Mouse (Mus musculus): Measurements from ENCODE around the gene Olfr847. TPM values are rescaled to one million over a fixed set of nuclear protein-coding genes. Genes with fewer than 3 reads are reported as not detected.

Gene Olfr847
- polyA plus RNA-seq (2016; fragmentation: Nextera tagmentation; extraction: Ambion mirVana), result not detected in 2 replicates

DNA sequence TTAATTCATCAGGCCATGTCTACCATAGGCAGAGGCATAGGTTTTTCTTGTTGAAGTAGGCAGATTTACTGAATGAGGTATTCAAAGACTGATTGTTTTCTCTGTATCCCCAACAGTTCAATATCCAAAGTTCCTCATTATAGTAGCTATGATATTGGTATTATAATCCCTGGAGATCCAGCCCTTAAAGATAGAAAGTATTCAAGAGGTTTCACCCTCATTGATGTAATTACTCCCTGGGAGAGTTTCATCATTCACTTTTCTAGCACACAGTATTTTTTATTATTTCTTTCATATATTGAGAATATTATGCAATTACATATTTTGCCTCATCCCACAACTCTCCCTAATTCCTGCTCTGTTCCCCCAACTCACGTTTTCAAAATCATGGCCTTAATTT, at the start of gene Olfr847:
Olfr847 (minus strand) TSS at position 101 of the 400 bp plus-strand sequence.
- Histone ChIP-seq H3K9me3 (peaks cover 6% of the 10 kb centered on the region), H3K4me3 (replicated peaks) (no peak within 1 kb of the TSS), H3K36me3 (no peaks in the 10 kb centered on the region), H3K27ac (no peak within 1 kb of the TSS), H3K4me2 (no peak within 1 kb of the TSS), H3K9ac (replicated peaks) (no peak within 1 kb of the TSS), H3K4me1 (replicated peaks) (no peaks in the 10 kb centered on the region), H3K27me3 (no peaks in the 10 kb centered on the region)
- ATAC-seq (ENCODE audit: insufficient number of reproducible peaks, insufficient read depth, low FRiP score, low TSS enrichment, low read depth), result no peak
- WGBS, result 59% methylated on average over 1 of the region's 1 CpGs

GRCm38 (mm10) chr9:19363905-19364304, 14.6 kb downstream of the Olfr847 start, which contains the start of gene Olfr846:
TSS of gene Olfr846 (minus strand) at chr9:19364005.
- H3K4me2 ChIP-seq, result no peak within 1 kb of the TSS
- no peaks in the 10 kb centered on the region for H3K4me1 ChIP-seq (replicated peaks)

DNA sequence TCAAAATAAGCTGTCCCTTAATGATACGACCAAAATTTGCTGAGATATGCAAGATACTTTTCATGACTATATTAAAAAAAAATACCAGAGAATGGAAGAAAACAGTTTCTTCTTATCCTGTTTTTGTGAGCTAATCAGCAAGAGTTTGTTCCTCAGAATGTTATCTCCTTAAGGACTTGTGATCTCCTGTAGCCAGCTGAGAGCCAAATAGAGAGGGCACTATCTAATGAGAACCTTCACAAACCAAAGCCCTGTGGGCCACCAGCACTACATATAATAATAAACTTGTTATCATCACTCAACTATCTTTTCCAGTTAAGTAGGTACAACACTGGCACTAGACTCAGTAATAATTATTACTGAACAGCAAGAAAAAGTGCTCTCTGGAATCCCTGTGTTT, 42.3 kb downstream of the Olfr847 start, which contains the start of gene Olfr845:
Olfr845 (plus strand) TSS at position 301 of the 400 bp plus-strand sequence.
- Histone ChIP-seq H3K4me2 (no peak within 1 kb of the TSS), H3K4me1 (replicated peaks) (no peaks in the 10 kb centered on the region), H3K4me3 (replicated peaks) (no peak within 1 kb of the TSS), H3K27ac (no peak within 1 kb of the TSS), H3K36me3 (no peaks in the 10 kb centered on the region), H3K9me3 (no peaks in the 10 kb centered on the region), H3K9ac (replicated peaks) (no peak within 1 kb of the TSS), H3K27me3 (no peaks in the 10 kb centered on the region)
- 76% methylated on average over 1 of the region's 1 CpGs for WGBS
- ATAC-seq (ENCODE audit: insufficient number of reproducible peaks, insufficient read depth, low FRiP score, low TSS enrichment, low read depth), result no peak

More at GRCm38 (mm10) chr9:19363905-19364304, 14.6 kb downstream of the Olfr847 start, which contains the start of gene Olfr846:
- no peaks in the 10 kb centered on the region for H3K36me3 ChIP-seq
- peaks cover 14% of the 10 kb centered on the region; the same call in 1 of the 2 replicates for H3K9me3 ChIP-seq
- 68% methylated on average over 1 of the region's 1 CpGs for WGBS
- no peaks in the 10 kb centered on the region for H3K27me3 ChIP-seq
- no peak for ATAC-seq (ENCODE audit: insufficient number of reproducible peaks, insufficient read depth, low FRiP score, low TSS enrichment, low read depth)
- H3K4me3 ChIP-seq (replicated peaks), result no peak within 1 kb of the TSS
- H3K27ac ChIP-seq, result no peak within 1 kb of the TSS
- no peak within 1 kb of the TSS for H3K9ac ChIP-seq (replicated peaks)

Other genes starting within 250 kb of the Olfr847 start
- gene Olfr837, start 242.4 kb downstream of the Olfr847 start, polyA plus RNA-seq (2016; fragmentation: Nextera tagmentation; extraction: Ambion mirVana), result not detected in 2 replicates
- gene Olfr839-ps1, start 201.4 kb downstream of the Olfr847 start, polyA plus RNA-seq (2016; fragmentation: Nextera tagmentation; extraction: Ambion mirVana), result not detected in 2 replicates
- not detected in 2 replicates for gene Olfr843, start 126.7 kb downstream of the Olfr847 start, polyA plus RNA-seq (2016; fragmentation: Nextera tagmentation; extraction: Ambion mirVana)
- gene Olfr844, start 62.3 kb downstream of the Olfr847 start, polyA plus RNA-seq (2016; fragmentation: Nextera tagmentation; extraction: Ambion mirVana), result not detected in 2 replicates
- gene Olfr845, start 42.2 kb downstream of the Olfr847 start, polyA plus RNA-seq (2016; fragmentation: Nextera tagmentation; extraction: Ambion mirVana), result not detected in 2 replicates
- gene Olfr846, start 14.7 kb downstream of the Olfr847 start, polyA plus RNA-seq (2016; fragmentation: Nextera tagmentation; extraction: Ambion mirVana), result not detected in 2 replicates
- not detected in 2 replicates for gene Olfr849, start 61.6 kb upstream of the Olfr847 start, polyA plus RNA-seq (2016; fragmentation: Nextera tagmentation; extraction: Ambion mirVana)
- not detected in 2 replicates for gene Olfr850, start 99.6 kb upstream of the Olfr847 start, polyA plus RNA-seq (2016; fragmentation: Nextera tagmentation; extraction: Ambion mirVana)
- gene Olfr851, start 114.6 kb upstream of the Olfr847 start, polyA plus RNA-seq (2016; fragmentation: Nextera tagmentation; extraction: Ambion mirVana), result not detected in 2 replicates
- gene Olfr853, start 162.4 kb upstream of the Olfr847 start, polyA plus RNA-seq (2016; fragmentation: Nextera tagmentation; extraction: Ambion mirVana), result not detected in 2 replicates
- gene Olfr854, start 188.7 kb upstream of the Olfr847 start, polyA plus RNA-seq (2016; fragmentation: Nextera tagmentation; extraction: Ambion mirVana), result not detected in 2 replicates
- not detected in 2 replicates for gene Olfr855, start 203.9 kb upstream of the Olfr847 start, polyA plus RNA-seq (2016; fragmentation: Nextera tagmentation; extraction: Ambion mirVana)
- gene Zfp317, start 243.4 kb upstream of the Olfr847 start, polyA plus RNA-seq (2016; fragmentation: Nextera tagmentation; extraction: Ambion mirVana), result 37.2 and 37.5 TPM in 2 replicates